Mouse (Mus musculus): ENCODE data around the gene Zmynd10.
A peak's percentile ranks its signal among the peaks of the same experiment; 100 is the strongest.

Gene Zmynd10

GRCm38 (mm10) chr9:107534408-107535202, 12.5 kb upstream of the Zmynd10 start:
- Histone ChIP-seq H3K36me3 (ENCODE audit: insufficient read depth, low read length) (peaks cover 47% of the 10 kb centered on the region), H3K4me1 (replicated peaks; ENCODE audit: low read depth, low read length) (peaks cover 49% of the 10 kb centered on the region), H3K9me3 (ENCODE audit: low read length) (no peaks in the 10 kb centered on the region), H3K27me3 (ENCODE audit: insufficient read depth, low read length) (no peaks in the 10 kb centered on the region), H3K4me3 (replicated peaks; ENCODE audit: low read length) (peak overlapping the region; percentile 93)
- TF ChIP-seq POU5F1 (IDR thresholded peaks at IDR 0.05; ENCODE audit: borderline replicate concordance, low read length) (no peak), CTCF (conservative IDR thresholded peaks at IDR 0.05; ENCODE audit: low read length) (no peak), NANOG (IDR thresholded peaks at IDR 0.05; ENCODE audit: borderline replicate concordance, low read length) (no peak)

- Histone ChIP-seq H3K4me3 (replicated peaks; ENCODE audit: low read length) (no peak overlapping the region), H3K27me3 (ENCODE audit: insufficient read depth, low read length) (no peaks in the 10 kb centered on the region), H3K4me1 (replicated peaks; ENCODE audit: low read depth, low read length) (peaks cover 74% of the 10 kb centered on the region), H3K36me3 (ENCODE audit: insufficient read depth, low read length) (peaks cover 57% of the 10 kb centered on the region), H3K9me3 (ENCODE audit: low read length) (no peaks in the 10 kb centered on the region)
- no peak for TF ChIP-seq CTCF (conservative IDR thresholded peaks at IDR 0.05; ENCODE audit: low read length)
- no peak for TF ChIP-seq POU5F1 (IDR thresholded peaks at IDR 0.05; ENCODE audit: borderline replicate concordance, low read length)
- TF ChIP-seq NANOG (IDR thresholded peaks at IDR 0.05; ENCODE audit: borderline replicate concordance, low read length): no peak
Measured at GRCm38 (mm10) chr9:107538231-107538630, 8.9 kb upstream of the Zmynd10 start.

- Histone ChIP-seq H3K36me3 (ENCODE audit: insufficient read depth, low read length) (peaks cover 59% of the 10 kb centered on the region), H3K4me3 (replicated peaks; ENCODE audit: low read length) (no peak overlapping the region), H3K27me3 (ENCODE audit: insufficient read depth, low read length) (no peaks in the 10 kb centered on the region), H3K4me1 (replicated peaks; ENCODE audit: low read depth, low read length) (peaks cover 74% of the 10 kb centered on the region), H3K9me3 (ENCODE audit: low read length) (no peaks in the 10 kb centered on the region)
- TF ChIP-seq CTCF (conservative IDR thresholded peaks at IDR 0.05; ENCODE audit: low read length): no peak
Measured at GRCm38 (mm10) chr9:107538711-107539110, 8.4 kb upstream of the Zmynd10 start.

GRCm38 (mm10) chr9:107539940-107540339, 7.2 kb upstream of the Zmynd10 start:
- no peak overlapping the region for H3K4me3 ChIP-seq (replicated peaks; ENCODE audit: low read length)
- no peak for TF ChIP-seq CTCF (conservative IDR thresholded peaks at IDR 0.05; ENCODE audit: low read length)
- peaks cover 78% of the 10 kb centered on the region for H3K4me1 ChIP-seq (replicated peaks; ENCODE audit: low read depth, low read length)
- peaks cover 70% of the 10 kb centered on the region for H3K36me3 ChIP-seq (ENCODE audit: insufficient read depth, low read length)
- no peaks in the 10 kb centered on the region for H3K27me3 ChIP-seq (ENCODE audit: insufficient read depth, low read length)
- H3K9me3 ChIP-seq (ENCODE audit: low read length): no peaks in the 10 kb centered on the region

- no peak for TF ChIP-seq POU5F1 (IDR thresholded peaks at IDR 0.05; ENCODE audit: borderline replicate concordance, low read length)
- no peak for TF ChIP-seq NANOG (IDR thresholded peaks at IDR 0.05; ENCODE audit: borderline replicate concordance, low read length)
- no peak for TF ChIP-seq CTCF (conservative IDR thresholded peaks at IDR 0.05; ENCODE audit: low read length)
- Histone ChIP-seq H3K27me3 (ENCODE audit: insufficient read depth, low read length) (no peaks in the 10 kb centered on the region), H3K4me1 (replicated peaks; ENCODE audit: low read depth, low read length) (peaks cover 78% of the 10 kb centered on the region), H3K36me3 (ENCODE audit: insufficient read depth, low read length) (peaks cover 70% of the 10 kb centered on the region), H3K9me3 (ENCODE audit: low read length) (no peaks in the 10 kb centered on the region), H3K4me3 (replicated peaks; ENCODE audit: low read length) (no peak overlapping the region)
Measured at GRCm38 (mm10) chr9:107540420-107540819, 6.7 kb upstream of the Zmynd10 start.

- H3K4me1 ChIP-seq (replicated peaks; ENCODE audit: low read depth, low read length): peaks cover 72% of the 10 kb centered on the region
- H3K27me3 ChIP-seq (ENCODE audit: insufficient read depth, low read length): no peaks in the 10 kb centered on the region
- H3K9me3 ChIP-seq (ENCODE audit: low read length): no peaks in the 10 kb centered on the region
- no peak for TF ChIP-seq POU5F1 (IDR thresholded peaks at IDR 0.05; ENCODE audit: borderline replicate concordance, low read length)
- TF ChIP-seq CTCF (conservative IDR thresholded peaks at IDR 0.05; ENCODE audit: low read length): no peak
- TF ChIP-seq NANOG (IDR thresholded peaks at IDR 0.05; ENCODE audit: borderline replicate concordance, low read length): no peak
- H3K36me3 ChIP-seq (ENCODE audit: insufficient read depth, low read length): peaks cover 65% of the 10 kb centered on the region
- H3K4me3 ChIP-seq (replicated peaks; ENCODE audit: low read length): peak overlapping the region; percentile 88
Measured at GRCm38 (mm10) chr9:107541005-107541404, 6.1 kb upstream of the Zmynd10 start.

GRCm38 (mm10) chr9:107541474-107542351, 5.4 kb upstream of the Zmynd10 start, which contains the start of the genes Cyb561d2 and Nprl2:
TSS of gene Cyb561d2 (minus strand) at chr9:107542193.
TSS of gene Nprl2 (plus strand) at chr9:107542226.
- Histone ChIP-seq H3K4me3 (replicated peaks; ENCODE audit: low read length) (peak within 1 kb of the TSS; percentile 88), H3K9me3 (ENCODE audit: low read length) (no peaks in the 10 kb centered on the region), H3K27me3 (ENCODE audit: insufficient read depth, low read length) (no peaks in the 10 kb centered on the region), H3K4me1 (replicated peaks; ENCODE audit: low read depth, low read length) (peaks cover 71% of the 10 kb centered on the region), H3K36me3 (ENCODE audit: insufficient read depth, low read length) (peaks cover 58% of the 10 kb centered on the region)
- TF ChIP-seq CTCF (conservative IDR thresholded peaks at IDR 0.05; ENCODE audit: low read length) (no peak), NANOG (IDR thresholded peaks at IDR 0.05; ENCODE audit: borderline replicate concordance, low read length) (no peak), POU5F1 (IDR thresholded peaks at IDR 0.05; ENCODE audit: borderline replicate concordance, low read length) (no peak)

- TF ChIP-seq POU5F1 (IDR thresholded peaks at IDR 0.05; ENCODE audit: borderline replicate concordance, low read length): no peak
- no peak for TF ChIP-seq CTCF (conservative IDR thresholded peaks at IDR 0.05; ENCODE audit: low read length)
- no peak for TF ChIP-seq NANOG (IDR thresholded peaks at IDR 0.05; ENCODE audit: borderline replicate concordance, low read length)
- H3K36me3 ChIP-seq (ENCODE audit: insufficient read depth, low read length): peaks cover 52% of the 10 kb centered on the region
- peak overlapping the region; percentile 88 for H3K4me3 ChIP-seq (replicated peaks; ENCODE audit: low read length)
- H3K4me1 ChIP-seq (replicated peaks; ENCODE audit: low read depth, low read length): peaks cover 72% of the 10 kb centered on the region
- peaks cover under 1% of the 10 kb centered on the region; the same call in 1 of the 2 replicates for H3K27me3 ChIP-seq (ENCODE audit: insufficient read depth, low read length)
- no peaks in the 10 kb centered on the region for H3K9me3 ChIP-seq (ENCODE audit: low read length)
Measured at GRCm38 (mm10) chr9:107542352-107542686, 4.8 kb upstream of the Zmynd10 start.

Data from E14TG2a.4 (cell line).